Mouse (Mus musculus) CH12.LX (cell line): Measurements from ENCODE around the gene Mmrn2. TPM values are rescaled to one million over a fixed set of nuclear protein-coding genes. Genes with fewer than 3 reads are reported as not detected.

Experiments
- DNase-seq: peaks from one replicate; pipeline ENCODE4 v3.0.0-alpha.2; 2013; ENCODE audit errors: extremely low read depth
- H3K27ac ChIP-seq: 2 replicates; pipeline ENCODE4 v1.5.1; 2012; ENCODE audit warnings: low read depth, mild to moderate bottlenecking, control low read depth, moderate library complexity; ENCODE audit not compliant: insufficient read depth
- H3K27me3 ChIP-seq: replicated peaks from 2 replicates; pipeline ENCODE3; 2012; ENCODE audit warnings: inconsistent platforms
- H3K36me3 ChIP-seq, 2 experiments: replicated peaks in 1 of 2; 2 replicates each; pipeline versions ENCODE3 to v1.6.1; 2012; ENCODE audit warnings: inconsistent platforms in 1 of 2, low read length in 1 of 2, mild to moderate bottlenecking in 1 of 2, mixed read lengths in 1 of 2, moderate library complexity in 1 of 2; ENCODE audit not compliant: control insufficient read depth in 1 of 2, insufficient read depth in 1 of 2
- H3K4me1 ChIP-seq, 2 experiments: 2 replicates each; pipeline ENCODE4 v1.6.1; 2012; ENCODE audit warnings: inconsistent platforms in 1 of 2, moderate library complexity in 1 of 2; ENCODE audit not compliant: insufficient read depth in 2 of 2, control insufficient read depth in 1 of 2
- H3K4me2 ChIP-seq: 2 replicates; pipeline ENCODE4 v1.6.1; 2012; ENCODE audit warnings: low read depth, mild to moderate bottlenecking, control low read depth; ENCODE audit not compliant: poor library complexity, insufficient read depth, severe bottlenecking
- H3K4me3 ChIP-seq, 3 experiments: fragments of 150-350 bp in 1 of 3; sonication (generic) in 1 of 3; replicated peaks in 1 of 3; 2 replicates each; pipeline versions ENCODE3 to v1.5.1; 2011 to 2012; ENCODE audit warnings: low read depth in 2 of 3, low read length in 2 of 3, mild to moderate bottlenecking in 2 of 3, moderate library complexity in 2 of 3, control low read depth in 1 of 3, improper control_type of control experiment in 1 of 3, inconsistent platforms in 1 of 3, mixed read lengths in 1 of 3; ENCODE audit not compliant: poor library complexity in 1 of 3
- H3K79me2 ChIP-seq: replicated peaks from 2 replicates; pipeline ENCODE4 v1.6.1; 2012; ENCODE audit warnings: mild to moderate bottlenecking, moderate library complexity; ENCODE audit not compliant: control insufficient read depth, poor library complexity, insufficient read depth, severe bottlenecking; ENCODE audit errors: extremely low read depth
- H3K9ac ChIP-seq: 2 replicates; pipeline ENCODE4 v1.6.1; 2012; ENCODE audit warnings: low read depth, mild to moderate bottlenecking, control low read depth, moderate library complexity; ENCODE audit not compliant: insufficient read depth
- H3K9me3 ChIP-seq: replicated peaks from 2 replicates; pipeline ENCODE3; 2012; ENCODE audit warnings: low read length, inconsistent platforms, mixed read lengths
- CHD2 ChIP-seq: IDR thresholded peaks from 2 replicates; pipeline ENCODE4 v1.6.1; 2011; ENCODE audit warnings: low read length, improper control_type of control experiment
- CTCF ChIP-seq, 2 experiments: IDR thresholded peaks in 1 of 2; conservative IDR thresholded peaks in 1 of 2; 2 replicates each; pipeline ENCODE4 v1.5.1; 2011 to 2012; ENCODE audit warnings: low read depth in 2 of 2, low read length in 2 of 2, improper control_type of control experiment in 1 of 2, inconsistent platforms in 1 of 2, mild to moderate bottlenecking in 1 of 2, moderate library complexity in 1 of 2
- ELF1 ChIP-seq: IDR thresholded peaks from 2 replicates; pipeline ENCODE4 v1.6.1; 2014; ENCODE audit warnings: low read depth, mild to moderate bottlenecking, inconsistent platforms, low read length, improper control_type of control experiment
- ETS1 ChIP-seq: conservative IDR thresholded peaks from 2 replicates; pipeline ENCODE4 v1.6.1; 2012; ENCODE audit warnings: low read depth, mild to moderate bottlenecking, inconsistent platforms, low read length, improper control_type of control experiment, moderate library complexity
- GABPA ChIP-seq: IDR thresholded peaks from 2 replicates; pipeline ENCODE4 v1.6.1; 2012; ENCODE audit warnings: low read depth, low read length, improper control_type of control experiment, inconsistent platforms; ENCODE audit not compliant: insufficient replicate concordance
- HCFC1 ChIP-seq: IDR thresholded peaks from 2 replicates; pipeline ENCODE4 v1.6.1; 2012; ENCODE audit warnings: low read depth, mild to moderate bottlenecking, inconsistent platforms, low read length, improper control_type of control experiment
- IRF4 ChIP-seq: IDR thresholded peaks from 2 replicates; pipeline ENCODE4 v1.6.1; 2014; ENCODE audit warnings: low read depth, mild to moderate bottlenecking, inconsistent platforms, low read length, improper control_type of control experiment
- JUN ChIP-seq: IDR thresholded peaks from 2 replicates; pipeline ENCODE4 v1.6.1; 2011; ENCODE audit warnings: low read depth, mild to moderate bottlenecking, low read length, improper control_type of control experiment, moderate library complexity; ENCODE audit not compliant: insufficient read depth
- MAFK ChIP-seq: IDR thresholded peaks from 2 replicates; pipeline ENCODE4 v1.6.1; 2011; ENCODE audit warnings: low read length, improper control_type of control experiment; ENCODE audit not compliant: insufficient replicate concordance
- MAZ ChIP-seq: IDR thresholded peaks from 2 replicates; pipeline ENCODE4 v1.6.1; 2012; ENCODE audit warnings: low read depth, mild to moderate bottlenecking, inconsistent platforms, low read length, improper control_type of control experiment, moderate library complexity
- MYC ChIP-seq: IDR thresholded peaks from 2 replicates; pipeline ENCODE4 v1.6.1; 2011; ENCODE audit warnings: low read depth, mild to moderate bottlenecking, improper control_type of control experiment, low read length
- SIN3A ChIP-seq: IDR thresholded peaks from 2 replicates; pipeline ENCODE4 v1.6.1; 2012; ENCODE audit warnings: low read length, improper control_type of control experiment, inconsistent platforms
- TBP ChIP-seq: conservative IDR thresholded peaks from 2 replicates; pipeline ENCODE4 v1.6.1; 2011; ENCODE audit warnings: low read depth, low read length, improper control_type of control experiment
- USF2 ChIP-seq: conservative IDR thresholded peaks from 2 replicates; pipeline ENCODE4 v1.6.1; 2011; ENCODE audit warnings: low read depth, low read length, improper control_type of control experiment
- ZKSCAN1 ChIP-seq: IDR thresholded peaks from 2 replicates; pipeline ENCODE4 v1.6.1; 2012; ENCODE audit warnings: low read depth, inconsistent platforms, low read length, improper control_type of control experiment, borderline replicate concordance
- dilution Hi-C: fragments of 300-500 bp; cut with MboI; formaldehyde crosslinking; loops from 2 replicates; pipeline ENCODE4 v1.14.3; 2020; ENCODE audit warnings: low sequenced_read_pairs; ENCODE audit not compliant: extremely low pct_unique_long_range_greater_than_20kb, extremely low pct_ligation_motif_present
- in situ Hi-C: fragments of 300-500 bp; cut with MboI; formaldehyde crosslinking; loops from 3 replicates; pipeline ENCODE4 v1.14.3; 2019; ENCODE audit warnings: low sequenced_read_pairs, low pct_ligation_motif_present, low pct_unique_long_range_greater_than_20kb, mixed read lengths
- polyA plus RNA-seq: library from polyadenylated mRNA; unstranded; fragments of >175 nt; gene quantifications from 2 replicates; pipeline ENCODE4 v1.2.1, GENCODE M21; 2012; ENCODE audit warnings: low read depth; ENCODE audit not compliant: insufficient read length
- total RNA-seq, 2 experiments: library from RNA; depleted of rRNA; stranded (reverse); fragments of 300-350 nt in 1 of 2; fragments of >200 nt in 1 of 2; gene quantifications; 2 replicates each; pipeline ENCODE4 v1.2.3; 2012 to 2014

Gene Mmrn2
- total and polyA plus RNA-seq, 3 experiments, result 0.06 TPM; not detected in 2

GRCm38 (mm10) chr14:34444368-34444767, 69.1 kb downstream of the Mmrn2 start:
- H3K9me3 ChIP-seq, result no peaks in the 10 kb centered on the region
- dilution Hi-C loops (no loop called here), in situ Hi-C loops (loop anchor here (10.0 to 25.0 kb wide), 2 partner anchors 50 to 318 kb away; no protein-coding TSS in a partner anchor)
- no peak overlapping the region for H3K9ac ChIP-seq
- H3K4me3 ChIP-seq, result no peak overlapping the region
- no peak overlapping the region for H3K27ac ChIP-seq
- H3K4me2 ChIP-seq, result no peak overlapping the region
- no peaks in the 10 kb centered on the region for H3K27me3 ChIP-seq
- TF ChIP-seq IRF4 (no peak), USF2 (no peak), SIN3A (no peak), MYC (no peak), TBP (no peak), ZKSCAN1 (no peak), ELF1 (no peak), MAZ (no peak), ETS1 (no peak), CHD2 (no peak), CTCF (conservative IDR thresholded peaks at IDR 0.05 in 1 of 2, IDR thresholded peaks at IDR 0.05 in 1 of 2; ENCODE audit: low read depth in 2 of 2, low read length in 2 of 2) (no peak), GABPA (no peak), MAFK (no peak), HCFC1 (no peak)
- H3K4me1 ChIP-seq, result peaks cover 0 to 19% of the 10 kb centered on the region in 2 experiments; a peak in 2 of 4 replicates
- H3K79me2 ChIP-seq, result peaks cover under 1% of the 10 kb centered on the region; the same call in 1 of the 2 replicates
- peaks cover 31 to 68% of the 10 kb centered on the region in 2 experiments for H3K36me3 ChIP-seq
- DNase-seq, result no peak

- peaks cover 0 to 19% of the 10 kb centered on the region in 2 experiments; a peak in 2 of 4 replicates for H3K4me1 ChIP-seq
- TF ChIP-seq JUN, result no peak
- TF ChIP-seq, all 38 proteins: peak for 0
- no peaks in the 10 kb centered on the region for H3K9me3 ChIP-seq
- H3K4me2 ChIP-seq, result no peak overlapping the region
- in situ Hi-C loops, result loop anchor here (10.0 to 25.0 kb wide), 2 partner anchors 50 to 317 kb away; no protein-coding TSS in a partner anchor
- H3K79me2 ChIP-seq, result peaks cover 3% of the 10 kb centered on the region
- peaks cover 28 to 68% of the 10 kb centered on the region in 2 experiments for H3K36me3 ChIP-seq
- dilution Hi-C loops, result no loop called here
- DNase-seq, result no peak
- no peak overlapping the region for H3K27ac ChIP-seq
- no peak overlapping the region for H3K9ac ChIP-seq
- no peak overlapping the region for H3K4me3 ChIP-seq
- no peaks in the 10 kb centered on the region for H3K27me3 ChIP-seq
These were observed 69.7 kb downstream of the Mmrn2 start for GRCm38 (mm10) chr14:34444924-34445323.
